Mouse (Mus musculus): ENCODE data around the gene Lypla2. TPM values are rescaled to one million over a fixed set of nuclear protein-coding genes. Genes with fewer than 3 reads are reported as not detected.

Lypla2 gene
- polyA plus RNA-seq, 2 experiments from 2014 or later = 80.4 to 88.8 TPM

GRCm38 (mm10) chr4:135920304-135921241 is 51.9 kb downstream of the Lypla2 start, which contains the start of gene Fuca1:
TSS of gene Fuca1 (plus strand) at chr4:135920735.
- ATAC-seq = peak; percentile 95

DNA sequence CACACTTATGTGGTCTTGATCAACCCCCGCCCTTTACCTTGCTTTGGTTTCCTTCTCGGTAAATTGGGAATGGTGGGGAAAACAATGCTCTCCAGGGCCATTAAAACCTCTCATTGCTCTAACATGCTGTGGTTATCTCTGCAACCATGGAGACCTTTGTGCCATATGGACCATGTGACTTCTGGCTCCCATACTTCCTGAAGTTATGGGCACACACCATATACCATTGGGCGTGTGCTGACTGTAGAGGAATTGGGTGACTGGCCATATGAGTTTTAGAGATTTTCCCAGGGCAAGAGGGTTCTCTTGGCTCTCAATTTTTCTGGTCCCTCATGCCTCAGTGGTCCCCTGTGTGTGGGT is 53.2 kb downstream of the Lypla2 start:
- no peak for ATAC-seq

DNA sequence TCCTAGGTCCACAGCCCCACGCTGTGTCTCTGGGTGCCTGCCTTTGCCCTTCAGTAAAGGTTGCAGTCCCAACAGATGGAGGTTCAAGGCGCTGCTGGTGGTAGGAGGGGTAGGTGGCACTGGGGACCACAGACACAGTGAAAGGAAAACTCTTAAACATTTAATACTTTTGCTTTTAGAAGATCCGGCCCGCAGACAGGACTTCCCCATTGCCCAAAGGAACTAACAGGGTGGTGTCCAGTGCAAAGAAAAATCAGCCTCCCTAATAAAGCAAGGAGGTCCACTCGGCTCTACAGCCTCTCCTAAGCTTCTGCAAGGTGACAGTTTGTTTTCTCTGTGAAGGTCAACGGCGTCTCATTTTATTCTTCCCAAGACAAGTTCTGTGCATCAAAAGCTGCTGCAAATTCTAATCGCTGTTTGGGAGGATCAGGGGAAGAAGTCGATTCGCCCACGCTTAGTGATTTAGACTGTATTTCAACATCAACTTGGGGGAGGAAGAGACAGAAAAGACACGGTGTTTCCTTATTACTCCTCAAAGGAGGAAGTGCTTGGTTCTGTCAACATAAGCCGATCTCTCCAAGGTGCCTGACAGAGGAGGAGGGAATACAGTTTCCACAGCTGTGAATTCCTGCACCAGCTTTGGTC is 53.7 kb downstream of the Lypla2 start:
- no peak for ATAC-seq

Other genes with a start within 250 kb of the Lypla2 start
- gene Il22ra1, start 244.5 kb downstream of the Lypla2 start, polyA plus RNA-seq (2017; shearing (Covaris generic)) = not detected
- not detected for gene Myom3, start 212.9 kb downstream of the Lypla2 start, polyA plus RNA-seq (2017; shearing (Covaris generic))
- 100 to 1,000 TPM; 172 to 181 TPM for gene Srsf10, start 116.9 kb downstream of the Lypla2 start, polyA plus RNA-seq (2017; shearing (Covaris generic))
- gene Pnrc2, start 98.8 kb downstream of the Lypla2 start, polyA plus RNA-seq (2017; shearing (Covaris generic)) = 100 to 1,000 TPM; 216 to 230 TPM
- gene Cnr2, start 77.2 kb downstream of the Lypla2 start, polyA plus RNA-seq (2017; shearing (Covaris generic)) = 1 to 10 TPM; 4.9 to 7.9 TPM
- gene Fuca1, start 51.9 kb downstream of the Lypla2 start, polyA plus RNA-seq (2017; shearing (Covaris generic)) = 10 to 100 TPM; 74.0 to 98.1 TPM
- 10 to 100 TPM; 73.0 to 74.3 TPM for gene Hmgcl, start 26.2 kb downstream of the Lypla2 start, polyA plus RNA-seq (2017; shearing (Covaris generic))
- gene Gale, start 8.9 kb downstream of the Lypla2 start, polyA plus RNA-seq (2017; shearing (Covaris generic)) = 10 to 100 TPM; 14.3 to 22.8 TPM
- 1 to 10 TPM; 7.7 to 8.8 TPM for gene Pithd1, start 14.6 kb upstream of the Lypla2 start, polyA plus RNA-seq (2017; shearing (Covaris generic))
- gene Eloa, start 49.1 kb upstream of the Lypla2 start, polyA plus RNA-seq (2017; shearing (Covaris generic)) = 10 to 100 TPM; 50.0 to 57.9 TPM
- gene Rpl11, start 80.8 kb upstream of the Lypla2 start, polyA plus RNA-seq (2017; shearing (Covaris generic)) = 1,000 to 10,000 TPM; 1,145 to 1,405 TPM
- gene Id3, start 170.9 kb upstream of the Lypla2 start, polyA plus RNA-seq (2017; shearing (Covaris generic)) = 100 to 1,000 TPM; 281 to 355 TPM
- gene E2f2, start 199.8 kb upstream of the Lypla2 start, polyA plus RNA-seq (2017; shearing (Covaris generic)) = 10 to 100 TPM; 22.0 to 34.6 TPM
- under 1 TPM in 1 of 2 experiments, not detected in 1; 0.25 TPM for gene Asap3, start 233.7 kb upstream of the Lypla2 start, polyA plus RNA-seq (2017; shearing (Covaris generic))